Mouse (Mus musculus) naive thymus-derived CD4-positive, alpha-beta T cell, adult 2 months (primary cell): ENCODE data around the gene Cdhr5.
"Not testable (repeated sequence)": the region's sequence is repeated elsewhere in the genome, so short reads cannot be mapped to it uniquely, and the experiment has no call there.

ENCODE experiments used
- DNase-seq: peaks from one replicate; pipeline ENCODE4 v3.0.0-alpha.2; 2011; ENCODE audit warnings: low read depth

Cdhr5 gene

DNA sequence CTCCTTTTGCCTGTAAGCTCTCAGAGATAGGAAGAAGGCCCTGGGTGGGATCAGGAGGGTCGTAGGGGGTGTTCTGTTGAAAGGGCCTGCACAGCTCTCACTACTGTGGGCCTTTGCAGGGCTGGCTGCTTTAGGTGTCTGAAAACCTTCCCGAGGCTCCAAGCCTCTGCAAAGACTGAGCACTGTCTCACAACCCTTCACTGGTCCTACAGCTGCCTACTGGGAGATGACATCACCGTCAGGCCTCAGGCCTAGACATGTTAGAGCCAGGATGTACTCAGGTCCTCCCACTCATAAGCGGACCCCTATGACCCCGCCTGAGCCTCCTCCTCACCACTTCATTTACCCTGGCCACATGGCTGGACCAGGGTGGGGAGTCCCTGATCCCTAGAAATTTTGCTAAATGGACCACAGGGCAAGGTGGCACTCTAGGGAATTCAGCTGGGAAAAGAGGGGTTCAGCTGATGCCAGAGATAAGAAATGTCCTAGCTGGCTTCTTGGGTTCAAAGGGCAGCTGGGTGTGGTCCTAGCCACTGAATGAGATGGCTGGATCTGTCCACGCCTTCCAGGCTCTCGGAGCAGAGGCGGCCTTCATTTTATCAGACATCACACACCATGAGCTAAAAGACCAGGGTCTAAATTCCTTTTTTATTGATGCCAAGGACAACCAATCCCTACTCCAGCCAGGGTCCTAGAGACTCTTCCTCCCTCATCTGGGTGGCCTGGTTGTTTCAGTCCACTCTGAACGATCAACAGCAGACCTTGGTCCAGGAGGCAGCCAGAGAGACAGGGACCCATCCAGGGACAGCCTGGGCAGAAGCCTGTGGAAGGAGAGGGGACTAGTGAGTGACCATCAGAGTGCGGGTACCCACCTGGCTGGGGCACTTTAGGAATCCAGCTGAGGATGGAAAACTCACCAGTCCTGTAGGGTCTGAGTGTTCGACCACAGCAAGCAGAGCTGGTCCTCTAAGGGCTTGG lies 1.4 kb upstream of the Cdhr5 start:
- DNase-seq: no peak

DNA sequence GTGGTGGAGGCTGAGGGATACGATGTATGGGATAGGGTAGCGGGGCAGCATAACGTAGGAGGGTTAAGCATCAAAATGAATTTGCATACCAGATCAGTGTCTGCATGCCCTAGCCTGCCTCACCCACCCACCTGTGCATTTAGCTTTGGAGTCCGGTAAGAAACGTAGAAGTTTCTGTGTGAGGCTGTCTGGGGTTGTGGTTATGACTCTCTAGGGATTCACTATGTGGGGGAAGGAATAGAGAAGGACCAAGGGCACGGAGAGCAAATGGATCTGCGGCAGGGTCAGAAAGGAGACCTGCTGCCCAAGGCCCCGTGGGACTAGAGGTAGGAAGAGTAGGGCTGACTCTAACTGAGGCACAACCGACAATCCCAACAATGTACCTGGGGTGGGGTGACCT lies 1.2 kb downstream of the Cdhr5 start:
- DNase-seq: no peak

DNA sequence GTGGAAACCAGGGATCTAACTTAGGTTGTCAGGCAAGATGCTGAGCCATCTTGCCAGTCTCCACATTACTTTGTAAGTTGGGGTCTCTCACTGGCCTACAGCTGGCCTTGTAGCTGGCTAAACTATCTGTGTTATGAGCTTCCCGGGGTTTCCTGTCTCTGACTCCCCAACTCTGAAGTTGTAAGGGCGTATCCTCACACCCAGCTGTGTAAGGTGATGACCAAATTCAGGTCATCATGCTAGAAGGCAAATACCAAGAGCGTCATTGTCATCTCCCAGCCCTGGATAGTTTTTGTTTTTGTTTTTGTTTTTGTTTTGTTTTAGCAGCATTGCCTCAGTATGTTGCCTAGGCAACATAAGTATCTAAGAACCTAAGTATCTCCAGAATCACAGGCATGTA lies 6.0 kb downstream of the Cdhr5 start:
- no peak for DNase-seq

DNA sequence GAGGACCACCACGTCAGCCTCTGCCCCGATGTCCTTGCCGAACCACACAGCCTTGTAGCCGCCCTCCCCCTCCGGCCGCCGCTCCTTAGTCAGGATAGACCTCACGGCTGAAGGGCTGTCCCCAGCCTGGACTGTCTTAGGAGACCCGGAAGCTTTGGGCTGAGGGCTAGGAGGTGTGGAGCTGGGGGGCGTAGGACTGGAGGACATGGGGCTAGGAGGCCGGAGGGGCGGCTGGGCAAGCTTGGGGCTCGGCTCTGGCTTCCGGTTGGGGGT lies 7.4 kb downstream of the Cdhr5 start:
- DNase-seq: no peak

DNA sequence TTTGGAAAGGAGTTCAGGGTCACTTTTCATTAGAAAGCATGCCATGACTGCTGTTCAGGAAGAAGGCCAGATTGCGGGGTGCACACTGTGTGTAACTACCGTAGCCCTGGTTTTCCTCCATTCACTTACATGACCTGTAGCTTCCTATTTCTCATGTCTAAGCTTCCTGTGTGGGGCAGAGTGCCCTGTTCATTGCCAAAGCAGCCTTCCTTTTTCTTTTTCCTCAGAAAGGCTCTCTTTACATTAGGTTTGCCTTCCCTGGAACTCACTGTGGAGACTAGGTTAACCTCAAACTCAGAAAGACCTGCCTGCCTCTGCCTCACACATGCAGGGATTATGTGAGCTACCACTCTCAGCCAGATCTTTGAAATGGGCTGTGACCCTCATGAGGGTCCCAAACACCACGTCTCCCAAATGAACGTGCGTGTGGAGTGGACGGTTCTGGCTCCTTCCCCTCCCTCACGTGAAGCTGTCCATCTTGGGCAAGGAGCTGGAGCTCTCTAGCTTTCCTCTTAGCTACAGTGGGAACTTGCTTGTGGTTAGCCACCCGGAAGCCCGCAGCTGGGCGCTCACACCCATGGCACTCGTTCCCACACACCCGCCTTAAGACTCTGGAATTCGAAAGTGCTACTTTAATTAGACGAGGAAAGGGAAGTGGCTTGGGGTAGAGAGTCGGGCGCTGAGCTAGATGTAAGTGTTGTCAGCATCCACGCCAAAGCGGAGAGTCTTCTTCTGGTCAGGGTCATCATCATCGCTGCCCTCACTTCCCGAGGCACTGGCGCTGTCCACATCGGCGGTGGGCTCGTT lies 7.9 kb downstream of the Cdhr5 start:
- peak; percentile 57 for DNase-seq

DNA sequence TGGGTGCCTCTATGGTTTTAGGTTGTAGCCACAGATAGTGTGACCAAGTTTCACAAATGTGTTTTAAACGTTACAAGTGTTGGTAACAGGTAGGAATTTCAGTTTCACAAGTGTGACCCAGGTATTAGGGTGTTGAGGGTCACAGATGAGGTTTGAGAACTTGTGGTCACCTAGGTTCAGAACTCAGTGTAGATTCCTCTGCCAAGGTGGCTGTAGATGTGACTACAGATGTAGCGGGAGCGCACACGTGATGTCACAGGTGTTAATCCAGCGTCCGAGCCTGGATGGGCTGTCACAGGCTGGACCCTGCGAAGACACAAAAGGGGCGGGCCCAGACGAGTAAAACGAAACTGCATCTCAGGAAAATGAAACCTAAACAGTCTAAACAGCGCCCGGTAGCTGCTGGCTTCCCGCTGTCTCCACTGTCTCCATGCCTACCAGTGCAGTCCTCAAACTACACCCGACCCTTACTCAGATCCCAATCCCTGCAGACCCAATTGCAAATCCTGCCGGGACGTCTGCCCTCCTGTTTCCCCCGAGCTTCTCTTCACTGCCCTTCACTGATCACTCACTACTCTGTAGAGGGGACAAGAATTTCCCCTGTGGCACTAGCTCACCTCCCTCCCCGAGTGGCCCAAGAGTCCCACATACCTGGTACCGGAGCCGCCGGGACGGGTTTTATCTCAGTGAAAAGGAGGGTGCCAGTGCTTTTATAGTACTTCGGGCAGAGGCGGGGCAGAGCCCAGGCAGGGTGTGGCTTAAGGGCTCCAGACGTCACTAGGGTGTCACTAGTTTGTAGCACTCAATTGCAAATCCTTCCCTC lies 10.6 kb downstream of the Cdhr5 start, which contains the start of gene Irf7:
Irf7 (minus strand) TSS at position 743 of the 823 bp plus-strand sequence.
- DNase-seq: peak; percentile 94

DNA sequence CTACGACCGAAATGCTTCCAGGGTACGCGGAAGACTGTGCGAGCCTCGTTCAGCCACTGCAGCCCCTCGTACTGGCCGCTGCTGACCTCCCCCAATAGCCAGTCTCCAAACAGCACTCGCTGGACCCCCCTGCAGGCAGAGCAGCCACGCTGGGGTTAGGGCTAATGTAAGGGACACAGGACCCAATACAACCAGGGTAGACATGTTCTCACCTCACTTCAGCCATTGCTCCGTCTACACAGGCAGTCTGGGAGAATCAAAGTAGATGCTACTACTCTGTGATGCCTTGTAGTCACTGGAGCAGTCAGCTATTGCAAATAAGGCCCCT lies 11.2 kb downstream of the Cdhr5 start:
- DNase-seq: no peak

DNA sequence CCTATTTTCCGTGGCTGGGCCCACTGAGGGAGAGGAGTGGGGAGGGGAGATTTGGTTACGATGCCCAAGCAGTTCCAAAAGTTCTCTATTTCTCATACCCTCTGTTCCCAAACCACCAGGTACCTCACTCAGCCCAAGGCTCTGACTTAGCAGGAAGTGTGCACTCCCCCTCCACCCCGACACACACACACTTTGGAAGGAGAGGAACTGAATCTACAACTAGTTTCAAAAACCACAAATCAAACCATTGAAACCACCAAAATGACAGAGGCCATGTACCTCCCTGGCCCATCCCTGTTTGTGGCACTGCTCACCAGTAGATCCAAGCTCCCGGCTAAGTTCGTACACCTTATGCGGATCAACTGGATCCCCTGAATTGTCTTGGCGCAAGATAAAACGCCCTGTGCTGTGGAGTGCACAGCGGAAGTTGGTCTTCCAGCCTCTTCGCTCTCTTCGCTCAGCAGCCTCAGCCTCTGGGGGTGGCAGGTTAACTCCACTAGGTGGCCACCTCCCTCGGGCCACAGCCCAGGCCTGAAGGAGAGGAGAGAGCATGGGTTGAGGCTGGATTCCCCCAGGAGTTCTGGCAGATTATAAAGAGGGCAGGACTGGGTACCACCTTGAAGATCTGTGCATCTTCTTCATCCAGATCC lies 11.7 kb downstream of the Cdhr5 start:
- DNase-seq: peak; percentile 79

DNA sequence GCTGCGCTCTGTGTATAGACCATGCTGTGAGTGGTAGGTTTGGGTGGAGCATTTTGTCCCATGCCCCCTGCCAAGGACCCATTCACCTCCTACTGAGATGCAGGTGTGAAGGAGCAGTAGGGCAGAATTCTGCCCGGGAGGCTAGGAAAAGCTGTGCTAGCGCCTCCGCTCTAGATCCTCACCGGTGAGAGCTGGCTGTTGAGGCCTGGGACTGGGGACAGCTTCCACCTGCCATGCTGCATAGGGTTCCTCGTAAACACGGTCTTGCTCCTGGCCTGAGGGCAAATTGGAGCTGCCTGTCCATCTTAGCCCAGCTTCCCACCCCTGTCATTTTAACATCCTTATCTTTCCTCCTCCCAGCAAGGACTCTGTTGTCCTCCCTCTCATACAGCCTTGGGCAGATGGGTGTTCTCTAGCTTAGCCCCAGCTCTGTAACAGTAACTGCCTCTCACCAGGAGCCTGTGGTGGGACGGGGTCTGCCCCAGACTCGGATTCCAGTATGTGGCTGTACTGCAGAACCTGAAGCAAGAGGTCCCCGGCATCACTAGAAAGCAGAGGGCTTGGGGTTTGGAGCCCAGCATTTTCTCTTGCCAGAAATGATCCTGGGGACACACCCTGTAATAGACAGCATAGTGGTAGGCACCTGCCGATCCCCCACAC lies 12.4 kb downstream of the Cdhr5 start:
- DNase-seq: peak; percentile 23

DNA sequence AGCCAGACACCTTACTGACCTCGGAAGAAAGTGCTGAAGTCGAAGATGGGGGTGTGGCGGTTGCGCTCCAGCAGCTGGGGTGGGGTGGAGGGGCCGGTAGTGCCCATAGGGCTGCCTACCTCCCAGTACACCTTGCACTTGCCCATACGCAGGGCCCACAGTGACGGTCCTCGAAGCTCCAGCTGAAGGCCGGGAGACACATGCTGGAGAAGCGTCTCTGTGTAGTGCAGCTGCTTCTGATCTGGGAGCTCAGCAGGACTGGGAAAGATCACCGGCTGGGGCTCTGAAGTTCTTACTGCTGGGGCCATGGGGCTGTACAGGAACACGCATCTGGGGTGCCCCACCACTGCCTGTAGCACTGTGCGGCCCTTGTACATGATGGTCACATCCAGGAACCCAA lies 12.9 kb downstream of the Cdhr5 start:
- DNase-seq: no peak

DNA sequence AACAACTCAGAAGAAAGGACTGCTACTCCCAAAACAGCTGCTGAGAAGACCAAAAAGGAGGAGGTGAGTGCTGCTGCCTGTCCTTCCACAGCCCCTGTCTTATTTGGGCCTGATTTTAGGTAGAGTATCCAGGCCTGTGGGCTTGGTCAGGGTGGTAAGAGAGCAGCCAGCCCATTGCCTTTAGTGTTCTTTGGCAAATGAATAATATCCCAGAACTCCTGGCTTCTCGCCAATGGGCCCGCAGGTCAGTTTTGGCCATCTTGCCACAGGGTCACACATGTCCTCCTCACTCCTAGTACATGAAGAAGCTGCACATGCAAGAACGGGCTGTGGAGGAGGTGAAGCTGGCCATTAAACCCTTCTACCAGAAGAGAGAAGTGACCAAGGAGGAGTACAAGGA lies 15.1 kb downstream of the Cdhr5 start:
- DNase-seq: no peak

DNA sequence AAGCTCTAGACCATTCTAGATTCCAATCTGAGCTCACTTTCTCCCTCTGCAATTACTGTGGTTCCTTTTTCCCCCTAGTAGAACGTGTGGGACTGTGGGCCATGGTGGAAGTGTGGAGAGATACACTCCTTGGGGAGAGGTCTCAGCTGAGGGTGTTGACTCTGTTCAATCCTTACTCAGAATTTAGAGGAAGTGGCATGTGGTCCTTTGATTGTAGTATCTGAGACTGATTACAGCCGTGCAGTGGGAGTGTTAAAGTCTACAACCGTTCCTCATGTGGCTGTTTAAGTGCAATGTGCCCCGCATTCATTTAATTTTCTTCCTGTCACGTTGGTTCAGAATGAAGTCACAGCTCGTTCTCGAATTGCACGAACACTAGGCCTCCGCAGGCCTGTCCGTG lies 20.4 kb downstream of the Cdhr5 start:
- DNase-seq: no peak

DNA sequence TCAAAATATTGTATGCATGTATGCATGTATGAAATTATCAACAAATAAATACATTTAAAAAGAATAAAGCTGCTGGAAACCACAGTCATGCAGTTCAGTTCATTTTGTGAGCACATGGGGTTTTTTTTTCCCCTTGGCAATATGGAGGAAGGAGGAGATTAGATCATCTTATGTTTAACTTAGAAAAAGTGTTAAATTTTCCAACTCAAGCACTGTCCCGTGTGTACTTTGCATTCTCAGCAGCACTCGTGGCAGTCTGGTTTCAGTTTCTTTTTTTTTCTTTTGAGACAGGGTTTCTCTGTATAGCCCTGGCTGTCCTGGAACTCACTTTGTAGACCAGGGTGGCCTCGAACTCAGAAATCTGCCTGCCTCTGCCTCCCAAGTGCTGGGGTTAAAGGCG lies 26.1 kb downstream of the Cdhr5 start:
- DNase-seq: not testable (repeated sequence)

DNA sequence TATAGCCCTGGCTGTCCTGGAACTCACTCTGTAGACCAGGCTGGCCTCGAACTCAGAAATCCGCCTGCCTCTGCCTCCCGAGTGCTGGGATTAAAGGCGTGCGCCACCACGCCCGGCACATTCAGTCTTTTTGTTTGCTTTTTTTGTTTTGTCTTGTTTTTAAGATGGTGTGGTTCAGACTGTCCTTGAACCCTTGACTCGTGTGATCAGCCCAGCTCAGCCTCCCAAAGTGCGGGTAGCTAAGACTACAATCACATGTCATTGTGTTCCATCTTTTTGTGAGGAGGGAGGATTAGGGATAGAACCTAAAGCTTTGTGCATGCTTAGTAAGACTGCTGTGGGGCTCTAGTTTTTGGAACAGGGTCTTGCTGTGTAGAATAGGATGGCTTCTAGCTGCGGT lies 45.0 kb downstream of the Cdhr5 start:
- no peak for DNase-seq

DNA sequence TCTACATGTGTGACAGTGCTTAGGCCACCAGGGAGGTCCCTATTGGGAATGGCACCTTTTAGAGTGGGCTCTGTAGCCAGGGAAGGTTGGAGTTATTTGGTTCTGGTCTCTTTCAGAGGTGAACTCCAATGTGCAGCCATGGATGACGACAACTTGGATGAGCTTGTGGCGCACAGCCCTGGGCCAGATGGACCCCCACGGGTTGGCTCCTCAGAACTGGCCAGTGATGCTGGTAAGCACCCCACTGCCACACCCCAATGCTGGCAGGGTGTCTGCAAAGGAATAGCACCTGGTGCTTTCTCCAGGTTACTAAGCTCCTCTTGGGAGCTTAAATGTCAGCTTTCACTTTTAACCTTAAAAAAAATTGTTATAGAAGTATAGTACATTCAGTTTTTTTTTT lies 45.5 kb downstream of the Cdhr5 start:
- no peak for DNase-seq

DNA sequence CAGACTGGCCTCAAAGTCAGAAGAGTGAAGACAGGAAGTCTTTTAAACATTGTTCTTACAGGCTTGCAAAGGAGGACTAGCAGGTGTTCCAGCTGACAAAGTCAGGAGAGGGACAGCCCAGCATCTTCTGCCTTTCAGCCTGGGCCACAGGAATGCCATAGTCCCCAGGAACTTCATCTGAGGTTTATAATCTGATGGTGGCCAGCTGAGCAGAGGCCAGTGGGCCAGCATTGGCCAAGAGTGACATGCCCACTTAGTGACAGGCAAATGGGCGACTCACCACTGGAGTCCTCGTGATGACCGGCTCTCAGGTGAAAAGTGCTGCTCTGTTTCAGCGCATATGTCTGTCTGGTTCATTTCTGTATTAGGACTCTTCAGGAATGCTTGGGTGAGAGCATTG lies 46.0 kb downstream of the Cdhr5 start:
- no peak for DNase-seq

DNA sequence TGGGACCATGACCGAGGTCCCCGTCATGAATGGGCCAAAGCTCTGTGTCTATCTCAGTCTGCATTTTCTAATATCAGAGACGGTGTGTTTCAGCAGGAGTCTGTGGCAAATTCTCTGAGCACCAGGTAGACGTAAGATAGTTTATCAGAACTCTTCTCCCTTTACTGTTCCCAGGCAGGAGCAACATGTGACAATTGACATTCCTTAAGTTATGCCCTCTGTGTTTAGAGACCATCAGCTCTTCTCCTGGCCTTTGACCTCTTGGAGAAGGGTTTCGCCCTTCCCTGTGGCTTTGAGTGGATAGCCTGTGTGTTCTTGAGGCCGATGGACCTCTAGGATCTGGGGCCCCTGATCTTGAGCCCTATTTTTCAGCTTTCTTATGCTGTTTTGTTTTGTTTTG lies 46.9 kb downstream of the Cdhr5 start:
- DNase-seq: no peak

DNA sequence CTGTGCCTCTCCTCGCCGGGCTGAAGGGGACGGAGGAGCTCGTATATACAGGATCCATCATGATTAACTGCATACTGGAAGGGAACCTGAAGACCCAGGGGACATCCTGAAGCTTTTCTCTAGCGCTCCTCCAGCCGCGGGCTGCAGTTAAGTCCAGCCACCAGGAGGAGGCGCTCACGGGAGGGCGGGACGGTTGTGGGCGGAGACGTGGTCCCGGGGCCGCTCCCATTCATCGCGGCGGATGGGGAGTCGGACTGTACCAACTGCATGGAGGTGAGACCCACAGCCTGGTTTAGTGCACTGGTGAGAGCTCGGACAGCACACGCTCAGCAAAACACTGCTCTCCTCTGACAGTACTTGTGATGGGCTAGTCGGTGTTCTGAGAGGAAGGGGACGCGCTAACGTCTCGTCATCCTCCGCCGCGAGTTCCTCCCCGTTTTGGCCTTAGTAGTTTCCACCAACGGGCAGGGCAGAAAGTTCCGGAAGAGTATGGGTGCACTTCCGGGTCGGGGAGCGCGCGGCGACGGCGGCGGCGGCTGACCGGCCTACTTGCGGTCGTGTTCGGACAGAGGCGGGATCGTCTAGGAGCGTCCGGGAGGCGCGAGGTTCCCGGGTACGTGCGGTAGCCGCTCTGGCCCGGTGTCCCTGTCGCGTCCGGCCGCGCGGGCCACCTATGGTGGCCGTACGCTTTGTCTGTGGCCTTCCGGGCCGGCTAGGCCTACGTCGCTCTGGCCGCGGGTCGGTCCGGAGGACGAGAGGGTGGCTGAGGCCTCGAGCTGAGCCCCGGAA lies 48.1 kb downstream of the Cdhr5 start, which contains the start of gene Phrf1:
Phrf1 (plus strand) TSS at position 506 of the 789 bp plus-strand sequence.
- peak; percentile 97 for DNase-seq

DNA sequence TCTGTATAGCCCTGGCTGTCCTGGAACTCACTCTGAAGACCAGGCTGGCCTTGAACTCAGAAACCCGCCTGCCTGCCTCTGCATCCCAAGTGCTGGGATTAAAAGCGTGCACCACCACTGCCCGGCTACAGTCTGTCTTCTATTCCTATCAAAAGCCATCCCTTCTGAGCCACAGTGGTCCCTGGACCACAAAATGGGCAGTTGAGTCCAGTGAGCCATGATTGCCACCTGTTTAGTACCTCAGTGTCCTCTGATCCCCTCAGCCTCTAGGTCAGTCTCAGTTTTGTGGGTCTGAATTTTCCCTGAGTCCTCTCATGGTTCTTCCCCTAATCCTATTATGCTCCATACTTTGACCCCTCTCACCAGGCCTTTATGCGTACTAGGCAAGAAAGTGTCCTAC lies 48.8 kb downstream of the Cdhr5 start:
- no peak for DNase-seq

DNA sequence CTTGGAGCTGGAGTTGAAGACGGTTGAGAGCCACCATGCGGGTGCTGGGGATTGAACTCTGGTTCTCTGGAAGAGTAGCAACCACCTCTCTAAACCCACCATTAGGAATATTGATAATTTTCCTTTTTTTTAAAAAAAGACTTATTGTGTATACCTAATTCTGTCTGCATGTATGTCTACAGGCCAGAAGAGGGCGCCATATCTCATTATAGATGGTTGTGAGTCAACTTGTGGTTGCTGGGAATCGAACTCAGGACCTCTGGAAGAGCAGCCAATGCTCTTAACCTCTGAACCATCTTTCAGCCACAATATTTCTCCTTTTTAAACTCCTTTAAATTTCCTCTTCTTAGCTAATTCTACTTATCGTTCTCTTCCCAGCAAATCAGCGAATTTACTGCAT lies 50.1 kb downstream of the Cdhr5 start:
- peak; percentile 38 for DNase-seq
